ENCODE assay signal across 9 mouse cellular contexts in genomic region chr2:160766371-160766771, GRCm38 (mm10). TPM values are rescaled to one million over a fixed set of nuclear protein-coding genes. Genes with fewer than 3 reads are reported as not detected.
DNase-seq lines count a peak whose midpoint lies in the region; ATAC-seq and TF ChIP-seq lines count a peak whose summit lies in the region.
"Had no signal": no experiment of that assay in that cellular context is flagged by ENCODE, and none has a peak within 500 bp of the region (broad histone marks: within the 10 kb centered on the region; RNA-seq: fewer than 3 reads in every experiment).

No protein-coding gene starts in this region.

- no peaks in the 10 kb centered on the region for H3K9me3 ChIP-seq in hindbrain, embryonic 15.5 days
- H3K9me3 ChIP-seq in hindbrain, embryonic 12.5 days (replicated peaks), result no peaks in the 10 kb centered on the region
- H3K9me3 ChIP-seq in lung, embryonic 14.5 days (ENCODE audit: low read depth, low read length), result no peaks in the 10 kb centered on the region

- H3K4me2 ChIP-seq in hindbrain, embryonic 15.5 days, result no peak overlapping the region
- H3K4me2 ChIP-seq in hindbrain, embryonic 12.5 days (replicated peaks), result no peak overlapping the region
- H3K4me2 ChIP-seq in lung, embryonic 14.5 days, result no peak overlapping the region

- ATAC-seq in hindbrain, embryonic 15.5 days (ENCODE audit: low FRiP score, low read depth), result no peak
- ATAC-seq in hindbrain, embryonic 12.5 days (ENCODE audit: low FRiP score), result no peak
- ATAC-seq in lung, embryonic 14.5 days (ENCODE audit: insufficient read depth), result no peak
- ATAC-seq in megakaryocyte-erythroid progenitor cell, adult 5-6 weeks (replicated peaks; ENCODE audit: low FRiP score, low TSS enrichment, poor library complexity, severe bottlenecking), result no peak

- H3K9ac ChIP-seq in hindbrain, embryonic 15.5 days, result no peak overlapping the region
- no peak overlapping the region for H3K9ac ChIP-seq in hindbrain, embryonic 12.5 days
- H3K9ac ChIP-seq in lung, embryonic 14.5 days, result no peak overlapping the region
- H3K9ac ChIP-seq: liver, embryonic 14.5 days had no signal

- 0 out of 2 replicates have a peak overlapping the region, but pooled peaks have one; percentile 30 for H3K27ac ChIP-seq in hindbrain, embryonic 15.5 days (replicated peaks)
- H3K27ac ChIP-seq in hindbrain, embryonic 12.5 days, result no peak overlapping the region
- no peak overlapping the region for H3K27ac ChIP-seq in lung, embryonic 14.5 days (ENCODE audit: low read depth)
- H3K27ac ChIP-seq: liver, embryonic 14.5 days had no signal

- peak; percentile 52 to 59 for DNase-seq in adrenal gland, postnatal 36 days
- peak; percentile 77 for DNase-seq in gastrocnemius, postnatal 14 days
- DNase-seq in lung, embryonic 14.5 days, result peak; percentile 27
- DNase-seq in T-cell, adult 2 months (ENCODE audit: low spot score), result no peak
- no peak for DNase-seq in frontal cortex, adult 2 months (ENCODE audit: extremely low spot score in 1 of 2, low spot score in 1 of 2)

- no peak overlapping the region for H3K4me3 ChIP-seq in hindbrain, embryonic 15.5 days
- H3K4me3 ChIP-seq in hindbrain, embryonic 12.5 days, result no peak overlapping the region
- H3K4me3 ChIP-seq in lung, embryonic 14.5 days (ENCODE audit: low read depth, low read length), result no peak overlapping the region

- 67% methylated on average over 5 of the region's 5 CpGs for WGBS in hindbrain, embryonic 15.5 days
- 77% methylated on average over 5 of the region's 5 CpGs for WGBS in hindbrain, embryonic 12.5 days
- 56% methylated on average over 5 of the region's 5 CpGs for WGBS in lung, embryonic 14.5 days

- H3K27me3 ChIP-seq in hindbrain, embryonic 15.5 days, result no peaks in the 10 kb centered on the region
- no peaks in the 10 kb centered on the region for H3K27me3 ChIP-seq in hindbrain, embryonic 12.5 days
- H3K27me3 ChIP-seq in lung, embryonic 14.5 days (ENCODE audit: insufficient read depth, low read length), result no peaks in the 10 kb centered on the region

- H3K36me3 ChIP-seq in hindbrain, embryonic 15.5 days, result peaks cover 22% of the 10 kb centered on the region
- peaks cover 55% of the 10 kb centered on the region for H3K36me3 ChIP-seq in hindbrain, embryonic 12.5 days
- peaks cover 58% of the 10 kb centered on the region for H3K36me3 ChIP-seq in lung, embryonic 14.5 days (ENCODE audit: insufficient read depth)

- no peak for TF ChIP-seq CTCF in lung, embryonic 14.5 days (IDR thresholded peaks at IDR 0.05; ENCODE audit: low read depth)

- H3K4me1 ChIP-seq in hindbrain, embryonic 15.5 days (replicated peaks), result 0 out of 2 replicates have a peak, but pooled peaks cover 3% of the 10 kb centered on the region
- no peaks in the 10 kb centered on the region for H3K4me1 ChIP-seq in hindbrain, embryonic 12.5 days
- H3K4me1 ChIP-seq in lung, embryonic 14.5 days (ENCODE audit: insufficient read depth), result no peaks in the 10 kb centered on the region

- intact Hi-C loops in gastrocnemius, postnatal 14 days (cut with DNase I; ENCODE audit: low total_unique reads), result no loop called here

RNA-seq across cellular contexts. Expression of gene Plcg1, which starts 35.3 kb away (rescaled TPM):
- polyA plus RNA-seq in hindbrain, embryonic 15.5 days (2015; fragmentation: Nextera tagmentation; extraction: Ambion mirVana), result 55.1 and 56.5 TPM in 2 replicates
- 119 and 122 TPM in 2 replicates for polyA plus RNA-seq in hindbrain, embryonic 12.5 days (2016; fragmentation: Nextera tagmentation; extraction: Ambion mirVana)
- 10 to 100 TPM; 51.7 to 62.2 TPM for total RNA-seq in adrenal gland, postnatal 36 days (2021)
- total RNA-seq in gastrocnemius, postnatal 14 days (2021), result 10 to 100 TPM; 28.5 to 36.3 TPM
- 61.3 and 68.8 TPM in 2 replicates for polyA plus RNA-seq in lung, embryonic 14.5 days (2014; fragmentation: Nextera tagmentation; extraction: Ambion mirVana)
- 18.8 and 20.7 TPM in 2 replicates for total RNA-seq in megakaryocyte-erythroid progenitor cell, adult 5-6 weeks (2014; fragmentation: Nextera tagmentation)
- 14.7 and 19.3 TPM in 2 replicates for total RNA-seq in megakaryocyte-erythroid progenitor cell, adult 5-6 weeks (2017)
- polyA plus RNA-seq in frontal cortex, adult 2 months (2012; rRNA removed), result 81.3 and 91.3 TPM in 2 replicates

Comparison
In these comparisons a context has a peak if more than half of its experiments do, and no peak if none do; other contexts are left out.
1. DNase-seq: peak in adrenal gland, postnatal 36 days (2 of 2), gastrocnemius, postnatal 14 days (single experiment) and lung, embryonic 14.5 days (single experiment); none in T-cell, adult 2 months (single experiment) and frontal cortex, adult 2 months (0 of 2).